Mouse (Mus musculus) heart, postnatal 0 days (tissue): ENCODE results near the gene Tor3a.

Source experiments
- CTCF ChIP-seq: IDR thresholded peaks from 2 replicates; pipeline ENCODE4 v1.5.1; 2016; ENCODE audit warnings: antibody characterized with exemption, control low read depth, low read depth
- EP300 ChIP-seq: IDR thresholded peaks from 2 replicates; pipeline ENCODE4 v1.6.1; 2016; ENCODE audit warnings: antibody characterized with exemption, low read depth

DNA sequence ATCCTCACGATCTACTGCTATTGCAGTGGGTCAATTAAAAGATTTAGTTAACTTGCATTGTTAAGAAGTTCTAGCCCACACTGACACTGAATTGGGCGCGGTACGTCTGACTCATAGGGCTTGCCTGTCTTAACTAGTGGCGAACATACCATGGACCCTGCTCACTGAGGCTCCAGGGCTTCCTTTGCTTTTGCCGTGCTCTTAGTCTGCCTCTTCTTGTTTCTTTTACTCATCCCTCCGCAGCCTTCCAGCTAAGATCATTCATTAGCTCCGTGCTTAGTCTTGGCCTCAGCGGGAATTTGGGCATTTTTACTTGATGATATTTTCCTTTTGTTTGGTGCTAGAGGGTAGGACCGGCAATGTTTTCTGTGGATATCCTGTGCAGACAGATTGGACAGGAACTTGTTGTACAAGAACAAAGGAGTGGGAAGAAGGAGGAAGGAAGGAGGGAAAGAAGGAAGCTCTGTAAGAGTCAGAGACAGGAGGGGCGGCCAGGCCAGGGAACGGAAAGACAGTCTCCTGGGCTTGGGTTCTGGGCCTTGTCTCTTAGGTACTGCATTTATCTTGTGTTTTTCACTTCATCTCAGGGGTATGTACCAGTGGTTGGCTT, 57.1 kb downstream of the Tor3a start:
- no peak for TF ChIP-seq CTCF
- TF ChIP-seq EP300, result no peak
